In genomic region chr7:129853596-129853995, GRCm38 (mm10) we compare ENCODE assay signal across 14 mouse cellular contexts.
"Had no signal": no experiment of that assay in that cellular context is flagged by ENCODE, and none has a peak within 500 bp of the region (broad histone marks: within the 10 kb centered on the region; RNA-seq: fewer than 3 reads in every experiment).

No protein-coding gene starts in this region.

- H3K9ac ChIP-seq: limb, embryonic 13.5 days; liver, embryonic 13.5 days; midbrain, embryonic 12.5 days; neural tube, embryonic 12.5 days; neural tube, embryonic 15.5 days had no signal

- H3K9me3 ChIP-seq: limb, embryonic 13.5 days; liver, embryonic 13.5 days; midbrain, embryonic 12.5 days; neural tube, embryonic 12.5 days; neural tube, embryonic 15.5 days had no signal

- H3K27ac ChIP-seq: limb, embryonic 13.5 days; liver, embryonic 13.5 days; midbrain, embryonic 12.5 days; neural tube, embryonic 12.5 days; neural tube, embryonic 15.5 days had no signal

- H3K27me3 ChIP-seq: limb, embryonic 13.5 days; liver, embryonic 13.5 days; midbrain, embryonic 12.5 days; neural tube, embryonic 12.5 days; neural tube, embryonic 15.5 days had no signal

- H3K4me3 ChIP-seq: limb, embryonic 13.5 days; liver, embryonic 13.5 days; midbrain, embryonic 12.5 days; neural tube, embryonic 12.5 days; neural tube, embryonic 15.5 days had no signal

- H3K36me3 ChIP-seq: limb, embryonic 13.5 days; liver, embryonic 13.5 days; midbrain, embryonic 12.5 days; neural tube, embryonic 12.5 days; neural tube, embryonic 15.5 days had no signal

- H3K4me2 ChIP-seq: limb, embryonic 13.5 days; liver, embryonic 13.5 days; midbrain, embryonic 12.5 days; neural tube, embryonic 12.5 days; neural tube, embryonic 15.5 days had no signal

- DNase-seq: kidney, adult 9 months; kidney, postnatal 14 days; kidney, postnatal 4 days; left cerebral cortex, postnatal 4 days; liver, embryonic 13.5 days; lung, adult 2 months; lung, postnatal 14 days; lung, postnatal 4 days; thymus, adult 18-20 months; thymus, postnatal 36 days had no signal

- H3K4me1 ChIP-seq: liver, embryonic 13.5 days; midbrain, embryonic 12.5 days; neural tube, embryonic 12.5 days; neural tube, embryonic 15.5 days had no signal
